Mouse (Mus musculus) lung, embryonic 14.5 days (tissue): ENCODE measurements around the gene Syn3. TPM values are rescaled to one million over a fixed set of nuclear protein-coding genes. Genes with fewer than 3 reads are reported as not detected.
A peak's percentile ranks its signal among the peaks of the same experiment; 100 is the strongest.

Source experiments
- ATAC-seq: fragments of 200-750 bp; cut with Nextera tagmentation; 2 replicates; pipeline ENCODE4 v1.8.0; 2017; ENCODE audit warnings: mild to moderate bottlenecking, moderate TSS enrichment, moderate library complexity; ENCODE audit not compliant: insufficient read depth
- DNase-seq: peaks from one replicate; pipeline ENCODE4 v3.0.0-alpha.2; 2015
- H3K27ac ChIP-seq: fragments of 300-500 bp; sonication (generic); 2 replicates; pipeline ENCODE4 v1.5.1; 2014; ENCODE audit warnings: low read depth, mild to moderate bottlenecking, moderate library complexity
- H3K27me3 ChIP-seq: fragments of 300-500 bp; sonication (generic); 2 replicates; pipeline ENCODE4 v1.6.1; 2014; ENCODE audit warnings: low read length, control low read depth; ENCODE audit not compliant: insufficient read depth
- H3K36me3 ChIP-seq: fragments of 300-500 bp; sonication (generic); 2 replicates; pipeline ENCODE4 v1.6.1; 2014; ENCODE audit warnings: control low read depth; ENCODE audit not compliant: insufficient read depth
- H3K4me1 ChIP-seq: fragments of 300-500 bp; sonication (generic); 2 replicates; pipeline ENCODE4 v1.6.1; 2014; ENCODE audit warnings: antibody characterized with exemption, control low read depth; ENCODE audit not compliant: insufficient read depth
- H3K4me2 ChIP-seq: fragments of 300-500 bp; sonication (generic); 2 replicates; pipeline ENCODE4 v1.6.1; 2014; ENCODE audit warnings: mild to moderate bottlenecking
- H3K4me3 ChIP-seq: fragments of 300-500 bp; sonication (generic); 2 replicates; pipeline ENCODE4 v1.5.1; 2014; ENCODE audit warnings: low read depth, low read length
- H3K9ac ChIP-seq: fragments of 300-500 bp; sonication (generic); 2 replicates; pipeline ENCODE4 v1.6.1; 2014
- H3K9me3 ChIP-seq: fragments of 300-500 bp; sonication (generic); 2 replicates; pipeline ENCODE4 v1.6.1; 2016; ENCODE audit warnings: low read depth, low read length, control low read depth
- CTCF ChIP-seq: IDR thresholded peaks from 2 replicates; pipeline ENCODE4 v1.5.1; 2016; ENCODE audit warnings: antibody characterized with exemption, low read depth
- WGBS: fragments of 180-500 bp; shearing (Covaris S2); extraction: QIAGEN DNeasy Blood & Tissue Kit; methylation state at CpG from one replicate; pipeline ENCODE4 v1.1.7; 2014; 5-methylcytosine and 5-hydroxymethylcytosine counted together
- polyA plus RNA-seq: library from polyadenylated mRNA; unstranded; fragments of >200 nt; fragmentation: Nextera tagmentation; extraction: Ambion mirVana; gene quantifications from 2 replicates; pipeline ENCODE4 v1.2.1, GENCODE M21; 2014

Gene Syn3
- polyA plus RNA-seq, 1 experiment from 2014 or later, result 2.4 TPM

GRCm38 (mm10) chr10:86021749-86022473 is 476.8 kb downstream of the Syn3 start, which contains the start of gene Fbxo7:
TSS of gene Fbxo7 (plus strand) at chr10:86021972.
- H3K27me3 ChIP-seq, result no peaks in the 10 kb centered on the region
- TF ChIP-seq CTCF, result peak; percentile 88
- peak within 1 kb of the TSS; percentile 91 for H3K27ac ChIP-seq
- peak within 1 kb of the TSS; percentile 79 for H3K4me2 ChIP-seq
- WGBS, result under 1% methylated on average over 82 of the region's 82 CpGs
- no peaks in the 10 kb centered on the region for H3K9me3 ChIP-seq
- ATAC-seq (peak; percentile 96), DNase-seq (peak; percentile 97)
- peak within 1 kb of the TSS; percentile 88 for H3K4me3 ChIP-seq
- peaks cover 4% of the 10 kb centered on the region; the same call in 1 of the 2 replicates for H3K4me1 ChIP-seq
- H3K9ac ChIP-seq, result peak within 1 kb of the TSS; percentile 85
- H3K36me3 ChIP-seq, result no peaks in the 10 kb centered on the region

DNA sequence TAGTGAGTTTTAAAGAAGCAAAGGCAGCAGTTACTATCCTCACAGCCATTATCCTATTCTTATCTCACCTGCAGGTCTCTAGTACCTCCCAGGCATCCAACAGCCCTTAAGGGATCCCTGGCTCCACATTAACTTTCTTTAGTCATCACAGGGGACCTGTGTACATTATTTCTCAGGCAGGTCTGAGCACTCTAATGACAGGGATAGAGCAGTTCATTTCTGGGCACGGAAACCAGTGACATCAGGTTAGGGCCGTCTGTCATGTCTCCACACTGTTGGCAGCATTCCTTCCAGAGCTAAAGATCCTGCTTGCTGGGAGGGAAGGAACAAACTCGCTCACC is 477.3 kb downstream of the Syn3 start:
- Histone ChIP-seq H3K27ac (no peak overlapping the region), H3K9me3 (no peaks in the 10 kb centered on the region), H3K4me2 (peak overlapping the region; percentile 79), H3K9ac (peak overlapping the region; percentile 85; the same call in 1 of the 2 replicates), H3K4me1 (peaks cover 4% of the 10 kb centered on the region; the same call in 1 of the 2 replicates), H3K4me3 (peak overlapping the region; percentile 88), H3K27me3 (no peaks in the 10 kb centered on the region), H3K36me3 (no peaks in the 10 kb centered on the region)
- TF ChIP-seq CTCF, result no peak
- no peak; the same call in 1 of the 2 replicates for ATAC-seq
- 0% methylated on average over 3 of the region's 3 CpGs for WGBS
- DNase-seq, result no peak

GRCm38 (mm10) chr10:86018813-86019212 is 479.9 kb downstream of the Syn3 start:
- no peak overlapping the region for H3K4me2 ChIP-seq
- ATAC-seq, result no peak
- no peak overlapping the region for H3K4me3 ChIP-seq
- no peak for DNase-seq
- no peak overlapping the region for H3K27ac ChIP-seq
- 38% methylated on average over 5 of the region's 5 CpGs for WGBS
- no peaks in the 10 kb centered on the region for H3K9me3 ChIP-seq
- TF ChIP-seq CTCF, result no peak
- H3K4me1 ChIP-seq, result peaks cover 3% of the 10 kb centered on the region; the same call in 1 of the 2 replicates
- H3K9ac ChIP-seq, result no peak overlapping the region
- H3K36me3 ChIP-seq, result no peaks in the 10 kb centered on the region
- H3K27me3 ChIP-seq, result no peaks in the 10 kb centered on the region

- no peak for TF ChIP-seq CTCF
- ATAC-seq, result no peak
- Histone ChIP-seq H3K9ac (no peak overlapping the region), H3K4me3 (no peak overlapping the region), H3K27ac (no peak overlapping the region), H3K4me2 (no peak overlapping the region), H3K27me3 (no peaks in the 10 kb centered on the region), H3K4me1 (no peaks in the 10 kb centered on the region), H3K36me3 (no peaks in the 10 kb centered on the region), H3K9me3 (no peaks in the 10 kb centered on the region)
- no peak for DNase-seq
- 83% methylated on average over 7 of the region's 7 CpGs for WGBS
These were observed 480.9 kb downstream of the Syn3 start for GRCm38 (mm10) chr10:86017781-86018180.

GRCm38 (mm10) chr10:86011781-86012180 is 486.9 kb downstream of the Syn3 start, which contains the start of gene Bpifc:
TSS of gene Bpifc (minus strand) at chr10:86011895.
- Histone ChIP-seq H3K36me3 (no peaks in the 10 kb centered on the region), H3K9ac (no peak within 1 kb of the TSS), H3K27ac (no peak within 1 kb of the TSS), H3K4me3 (no peak within 1 kb of the TSS), H3K4me1 (no peaks in the 10 kb centered on the region), H3K4me2 (no peak within 1 kb of the TSS), H3K9me3 (no peaks in the 10 kb centered on the region), H3K27me3 (no peaks in the 10 kb centered on the region)
- DNase-seq, result no peak
- WGBS, result 91% methylated on average over 2 of the region's 2 CpGs
- no peak for ATAC-seq
- TF ChIP-seq CTCF, result no peak

- Histone ChIP-seq H3K27me3 (no peaks in the 10 kb centered on the region), H3K9ac (no peak overlapping the region), H3K9me3 (no peaks in the 10 kb centered on the region), H3K27ac (no peak overlapping the region), H3K4me2 (no peak overlapping the region), H3K4me3 (no peak overlapping the region), H3K36me3 (no peaks in the 10 kb centered on the region), H3K4me1 (no peaks in the 10 kb centered on the region)
- TF ChIP-seq CTCF, result no peak
- WGBS, result 70% methylated on average over 2 of the region's 2 CpGs
- ATAC-seq (no peak), DNase-seq (no peak)
These were observed 487.5 kb downstream of the Syn3 start for GRCm38 (mm10) chr10:86011172-86011571.

DNA sequence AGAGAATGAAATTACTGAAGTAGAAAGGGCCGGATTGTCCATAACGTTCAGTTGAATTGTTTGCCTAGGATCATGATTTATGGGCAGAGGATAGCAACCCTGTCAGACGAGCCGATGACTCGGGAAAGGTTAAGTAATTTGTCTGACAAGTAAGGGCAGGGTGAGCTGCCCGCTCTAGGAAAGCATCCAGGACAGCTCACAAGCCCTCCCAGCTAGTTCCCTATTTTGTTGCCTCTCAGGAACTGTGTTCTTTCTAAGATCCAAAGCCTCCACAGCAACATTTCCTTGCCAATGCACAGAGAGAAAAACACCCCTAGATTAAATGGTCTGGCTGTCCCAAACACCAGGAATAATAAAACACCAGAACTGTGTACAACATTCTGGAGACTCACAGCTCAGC is 488.1 kb downstream of the Syn3 start:
- H3K4me2 ChIP-seq, result no peak overlapping the region
- H3K27ac ChIP-seq, result no peak overlapping the region
- 7% methylated on average over 6 of the region's 6 CpGs for WGBS
- H3K9me3 ChIP-seq, result no peaks in the 10 kb centered on the region
- H3K4me3 ChIP-seq, result no peak overlapping the region
- DNase-seq, result no peak
- no peaks in the 10 kb centered on the region for H3K27me3 ChIP-seq
- H3K9ac ChIP-seq, result no peak overlapping the region
- H3K4me1 ChIP-seq, result no peaks in the 10 kb centered on the region
- no peak for ATAC-seq
- TF ChIP-seq CTCF, result no peak
- no peaks in the 10 kb centered on the region for H3K36me3 ChIP-seq
